Mouse (Mus musculus) neural tube, embryonic 14.5 days (tissue): ENCODE results near the gene Tbc1d14. TPM values are rescaled to one million over a fixed set of nuclear protein-coding genes. Genes with fewer than 3 reads are reported as not detected.

Experiments
- ATAC-seq: fragments of 200-750 bp; cut with Nextera tagmentation; 2 replicates; pipeline ENCODE4 v1.8.0; 2017; ENCODE audit warnings: low read depth, mild to moderate bottlenecking, moderate TSS enrichment, moderate library complexity
- H3K27ac ChIP-seq: fragments of 300-500 bp; sonication (generic); 2 replicates; pipeline ENCODE4 v1.5.1; 2014; ENCODE audit warnings: low read depth, mild to moderate bottlenecking, control low read depth, low read length, moderate library complexity, mixed read lengths
- H3K27me3 ChIP-seq: fragments of 300-500 bp; sonication (generic); 2 replicates; pipeline ENCODE4 v1.6.1; 2014; ENCODE audit warnings: low read length; ENCODE audit not compliant: control insufficient read depth, insufficient read depth
- H3K36me3 ChIP-seq: fragments of 300-500 bp; sonication (generic); 2 replicates; pipeline ENCODE4 v1.6.1; 2014; ENCODE audit warnings: low read length, mixed read lengths; ENCODE audit not compliant: control insufficient read depth, insufficient read depth
- H3K4me1 ChIP-seq: fragments of 300-500 bp; sonication (generic); 2 replicates; pipeline ENCODE4 v1.6.1; 2014; ENCODE audit warnings: low read length; ENCODE audit not compliant: control insufficient read depth, insufficient read depth
- H3K4me2 ChIP-seq: fragments of 300-500 bp; sonication (generic); 2 replicates; pipeline ENCODE4 v1.6.1; 2014; ENCODE audit warnings: mild to moderate bottlenecking, low read depth, low read length, control low read depth
- H3K4me3 ChIP-seq: fragments of 300-500 bp; sonication (generic); 2 replicates; pipeline ENCODE4 v1.5.1; 2014; ENCODE audit warnings: low read depth, low read length, control low read depth, mixed read lengths
- H3K9ac ChIP-seq: fragments of 300-500 bp; sonication (generic); replicated peaks from 2 replicates; pipeline ENCODE4 v1.6.1; 2014; ENCODE audit warnings: low read depth, mild to moderate bottlenecking, control low read depth, low read length, mixed read lengths
- H3K9me3 ChIP-seq: fragments of 300-500 bp; sonication (generic); 2 replicates; pipeline ENCODE4 v1.6.1; 2016; ENCODE audit warnings: low read length; ENCODE audit not compliant: control insufficient read depth
- WGBS: fragments of 180-500 bp; shearing (Covaris S2); extraction: QIAGEN DNeasy Blood & Tissue Kit; methylation state at CpG from one replicate; pipeline ENCODE4 v1.1.7; 2014; 5-methylcytosine and 5-hydroxymethylcytosine counted together
- polyA plus RNA-seq: library from polyadenylated mRNA; unstranded; fragments of >200 nt; fragmentation: Nextera tagmentation; extraction: Ambion mirVana; gene quantifications from 2 replicates; pipeline ENCODE4 v1.2.1, GENCODE M21; 2014

The Tbc1d14 gene
- polyA plus RNA-seq = 74.0 and 86.3 TPM in 2 replicates

DNA sequence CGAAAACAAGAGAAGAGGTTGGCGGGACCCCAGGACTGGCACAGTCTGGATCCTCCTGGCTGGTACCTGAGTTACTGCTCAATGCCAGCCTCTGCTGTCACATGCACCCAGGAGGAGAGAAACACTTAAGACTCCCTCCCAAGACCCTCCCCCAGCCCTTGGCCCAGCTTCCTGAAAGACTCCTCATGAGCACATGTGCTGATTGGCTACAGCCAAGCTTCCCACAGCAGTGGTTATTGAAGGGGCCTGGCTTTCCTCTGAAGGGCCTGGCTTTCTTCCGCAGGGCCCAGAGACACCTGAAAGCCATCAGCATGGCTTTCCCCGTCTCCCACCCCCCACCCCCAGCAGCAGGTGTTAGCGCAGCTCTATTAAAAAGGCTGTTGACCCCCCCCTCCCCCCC lies at the start of gene Tbc1d14:
Tbc1d14 (minus strand) TSS at position 101 of the 400 bp plus-strand sequence.
- Histone ChIP-seq H3K9ac (no peak within 1 kb of the TSS), H3K4me3 (no peak within 1 kb of the TSS), H3K36me3 (no peaks in the 10 kb centered on the region), H3K9me3 (no peaks in the 10 kb centered on the region), H3K27ac (no peak within 1 kb of the TSS), H3K4me1 (no peaks in the 10 kb centered on the region), H3K4me2 (no peak within 1 kb of the TSS), H3K27me3 (no peaks in the 10 kb centered on the region)
- no peak for ATAC-seq
- WGBS = 85% methylated on average over 5 of the region's 5 CpGs

DNA sequence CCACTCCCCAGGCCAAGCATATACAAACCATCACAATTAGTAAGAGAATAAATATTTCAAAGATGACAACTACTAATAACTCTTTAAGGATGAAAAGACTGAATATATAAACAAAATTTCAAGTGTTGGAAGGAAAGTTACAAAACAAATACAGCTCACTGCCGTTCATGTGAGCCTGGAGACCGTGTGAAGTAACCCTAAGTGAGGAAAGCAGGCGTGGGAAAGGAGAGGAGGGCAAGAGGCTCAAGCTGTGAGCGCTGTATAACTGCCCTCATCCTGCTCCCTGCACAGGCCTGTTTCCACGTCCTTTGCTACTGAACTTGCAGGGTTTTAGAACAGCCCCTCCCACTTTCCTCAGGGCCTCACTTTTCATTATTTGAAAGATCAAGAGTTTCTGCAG lies 32.5 kb upstream of the Tbc1d14 start:
- Histone ChIP-seq H3K4me1 (no peaks in the 10 kb centered on the region), H3K9me3 (no peaks in the 10 kb centered on the region), H3K9ac (no peak overlapping the region), H3K4me3 (no peak overlapping the region), H3K27ac (no peak overlapping the region), H3K36me3 (no peaks in the 10 kb centered on the region; the same call in 1 of the 2 replicates), H3K27me3 (no peaks in the 10 kb centered on the region), H3K4me2 (no peak overlapping the region)
- WGBS = 82% methylated on average over 5 of the region's 5 CpGs
- ATAC-seq = no peak

DNA sequence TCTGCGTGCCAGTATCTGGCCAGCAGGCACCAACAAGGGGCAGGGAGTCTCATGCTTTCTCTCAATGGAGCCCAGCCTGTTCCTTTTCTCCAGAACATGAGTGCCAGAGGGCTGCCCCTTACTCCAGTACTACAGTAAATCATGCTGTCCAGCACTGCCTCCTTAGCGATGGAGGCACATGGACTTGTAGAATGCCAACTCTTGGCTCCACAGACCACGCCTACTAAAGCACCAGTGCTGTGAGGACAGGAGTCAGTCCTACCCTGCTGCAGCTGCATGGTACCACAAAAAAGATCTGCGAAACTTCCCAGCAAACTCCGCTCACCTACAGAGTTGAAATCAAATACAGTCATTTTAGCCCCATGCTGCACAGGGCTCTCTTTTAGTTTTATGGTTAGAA lies 30.6 kb upstream of the Tbc1d14 start:
- 88% methylated on average over 5 of the region's 5 CpGs for WGBS
- no peak overlapping the region for H3K9ac ChIP-seq
- no peaks in the 10 kb centered on the region for H3K9me3 ChIP-seq
- no peaks in the 10 kb centered on the region for H3K27me3 ChIP-seq
- H3K4me1 ChIP-seq = no peaks in the 10 kb centered on the region
- no peak overlapping the region for H3K4me3 ChIP-seq
- H3K36me3 ChIP-seq = no peaks in the 10 kb centered on the region
- no peak for ATAC-seq
- no peak overlapping the region for H3K27ac ChIP-seq
- H3K4me2 ChIP-seq = no peak overlapping the region

DNA sequence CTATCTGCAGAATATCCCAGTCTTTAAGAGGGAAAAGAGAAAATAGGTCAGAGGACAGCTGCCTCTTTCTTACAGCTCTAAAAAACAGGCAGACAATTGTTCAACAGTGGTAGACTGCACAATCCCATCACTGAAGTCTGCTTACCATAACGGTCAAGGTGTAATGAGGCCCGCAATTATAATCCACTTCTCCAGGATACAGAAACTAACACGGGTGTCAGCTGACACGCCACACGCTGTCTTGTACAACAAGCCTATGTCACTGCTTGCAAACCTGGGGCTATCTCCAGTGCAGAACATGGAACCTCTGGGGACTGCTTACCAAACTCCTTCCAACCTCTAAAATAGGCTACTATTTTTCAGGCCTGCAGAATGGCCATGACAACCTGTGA lies 28.0 kb upstream of the Tbc1d14 start:
- H3K27me3 ChIP-seq = no peaks in the 10 kb centered on the region
- H3K36me3 ChIP-seq = peaks cover 19% of the 10 kb centered on the region
- no peak overlapping the region for H3K4me2 ChIP-seq
- WGBS = 77% methylated on average over 5 of the region's 5 CpGs
- H3K9ac ChIP-seq = no peak overlapping the region
- ATAC-seq = no peak
- no peak overlapping the region for H3K4me3 ChIP-seq
- no peak overlapping the region for H3K27ac ChIP-seq
- no peaks in the 10 kb centered on the region for H3K9me3 ChIP-seq
- no peaks in the 10 kb centered on the region for H3K4me1 ChIP-seq

DNA sequence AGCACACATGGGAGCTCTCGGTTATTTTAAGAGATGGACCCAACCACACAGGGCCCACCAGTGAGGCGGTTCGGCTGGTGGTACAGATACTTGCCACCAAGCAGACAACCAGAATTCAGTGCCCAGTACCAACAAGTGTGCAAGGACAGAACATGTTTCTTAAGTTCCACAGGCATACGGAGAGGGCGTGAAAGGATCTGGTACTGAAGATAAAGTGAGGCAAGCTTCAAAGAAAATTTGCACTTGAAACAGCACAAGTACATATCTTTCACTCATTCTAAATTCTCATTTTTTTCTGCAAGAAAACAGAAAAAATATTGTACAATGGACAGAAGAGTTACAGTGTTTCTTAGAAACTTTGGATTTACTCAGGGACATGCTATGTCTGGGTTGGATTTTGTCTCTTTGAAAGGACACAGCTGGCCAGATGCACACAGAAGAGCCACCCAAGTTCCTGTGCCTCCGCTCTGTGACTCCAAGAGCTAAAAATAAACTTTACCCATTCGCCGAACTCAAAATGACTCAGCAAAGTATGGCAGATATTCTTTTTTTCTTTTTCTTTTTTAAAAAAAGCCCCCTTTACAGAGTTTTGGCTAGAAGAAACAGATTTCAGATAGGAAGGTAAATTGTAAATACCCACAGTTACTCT lies 27.5 kb upstream of the Tbc1d14 start:
- H3K4me2 ChIP-seq = no peak overlapping the region
- no peaks in the 10 kb centered on the region for H3K4me1 ChIP-seq
- no peaks in the 10 kb centered on the region for H3K9me3 ChIP-seq
- H3K27me3 ChIP-seq = no peaks in the 10 kb centered on the region
- peaks cover 23% of the 10 kb centered on the region for H3K36me3 ChIP-seq
- WGBS = 88% methylated on average over 8 of the region's 8 CpGs
- no peak overlapping the region for H3K9ac ChIP-seq
- H3K4me3 ChIP-seq = no peak overlapping the region
- no peak overlapping the region for H3K27ac ChIP-seq
- no peak for ATAC-seq

DNA sequence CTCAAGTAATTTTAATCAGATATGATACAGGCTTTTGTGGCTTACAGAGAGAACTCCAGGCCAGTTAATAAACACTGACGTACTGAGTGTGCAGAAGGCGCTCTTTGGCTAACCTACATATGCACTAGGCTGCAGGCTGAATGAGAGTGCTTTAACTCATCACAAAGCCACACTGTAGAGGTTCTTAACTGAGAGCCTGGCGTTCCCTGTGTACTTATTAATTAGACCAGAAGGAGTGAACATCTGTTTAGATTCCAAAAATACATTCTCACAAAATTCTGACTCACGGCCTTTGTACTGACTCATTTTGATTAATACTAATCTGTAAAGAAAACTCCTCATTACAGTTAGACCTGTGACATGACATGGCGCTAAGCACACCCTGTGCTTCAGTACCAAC lies 25.8 kb upstream of the Tbc1d14 start:
- no peak for ATAC-seq
- peaks cover 30% of the 10 kb centered on the region for H3K36me3 ChIP-seq
- 87% methylated on average over 5 of the region's 5 CpGs for WGBS

DNA sequence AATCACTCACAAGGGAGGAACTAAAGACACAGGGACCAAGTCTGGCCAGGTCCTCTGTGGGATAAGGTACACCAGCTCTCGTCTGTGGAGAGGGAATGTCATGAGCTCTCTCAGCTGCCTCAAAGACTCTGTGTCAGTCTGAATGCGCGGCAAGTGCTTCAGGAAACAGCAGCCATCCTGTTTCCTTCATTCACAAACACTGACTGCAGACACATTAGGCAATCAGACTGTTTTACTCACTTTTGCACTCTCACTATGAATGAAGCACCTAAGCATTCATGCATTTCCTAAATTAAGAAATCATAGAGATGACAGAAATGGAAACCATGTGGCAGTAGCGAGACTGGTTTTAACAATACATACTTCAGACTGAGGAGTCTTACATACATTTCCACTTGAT lies 25.3 kb upstream of the Tbc1d14 start:
- WGBS = 76% methylated on average over 4 of the region's 4 CpGs
- H3K9ac ChIP-seq = no peak overlapping the region
- peaks cover 34% of the 10 kb centered on the region for H3K36me3 ChIP-seq
- no peaks in the 10 kb centered on the region for H3K9me3 ChIP-seq
- no peak overlapping the region for H3K4me2 ChIP-seq
- no peaks in the 10 kb centered on the region for H3K4me1 ChIP-seq
- H3K27ac ChIP-seq = no peak overlapping the region
- H3K4me3 ChIP-seq = no peak overlapping the region
- H3K27me3 ChIP-seq = no peaks in the 10 kb centered on the region
- ATAC-seq = no peak

More for the DNA sequence above, 25.8 kb upstream of the Tbc1d14 start:
- H3K4me1 ChIP-seq = no peaks in the 10 kb centered on the region
- no peak overlapping the region for H3K27ac ChIP-seq
- H3K9ac ChIP-seq = no peak overlapping the region
- H3K4me2 ChIP-seq = no peak overlapping the region
- H3K9me3 ChIP-seq = no peaks in the 10 kb centered on the region
- H3K27me3 ChIP-seq = no peaks in the 10 kb centered on the region
- no peak overlapping the region for H3K4me3 ChIP-seq

DNA sequence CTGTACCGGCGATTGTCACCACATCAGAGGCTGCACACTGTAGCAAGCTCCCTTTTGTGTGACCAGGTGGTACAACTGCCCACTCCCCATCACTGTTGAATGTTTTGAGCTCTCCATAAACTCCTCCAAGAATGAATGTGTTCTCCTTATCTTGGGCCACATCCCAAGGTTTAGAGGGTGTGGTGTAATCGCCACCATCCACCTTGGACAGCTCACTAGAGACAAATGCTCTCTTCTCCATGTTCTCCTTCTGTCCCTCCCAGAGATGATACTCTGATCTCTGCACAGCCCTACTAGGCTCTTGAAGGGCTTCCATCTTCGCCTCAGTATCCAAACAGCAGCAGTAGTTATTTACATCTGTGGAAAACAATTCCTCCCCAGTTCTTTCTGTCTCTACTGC lies 21.0 kb upstream of the Tbc1d14 start:
- no peak for ATAC-seq
- Histone ChIP-seq H3K4me2 (no peak overlapping the region), H3K9ac (no peak overlapping the region), H3K9me3 (no peaks in the 10 kb centered on the region), H3K27me3 (no peaks in the 10 kb centered on the region), H3K4me1 (no peaks in the 10 kb centered on the region), H3K36me3 (peaks cover 38% of the 10 kb centered on the region), H3K4me3 (no peak overlapping the region), H3K27ac (no peak overlapping the region)
- 76% methylated on average over 4 of the region's 4 CpGs for WGBS

DNA sequence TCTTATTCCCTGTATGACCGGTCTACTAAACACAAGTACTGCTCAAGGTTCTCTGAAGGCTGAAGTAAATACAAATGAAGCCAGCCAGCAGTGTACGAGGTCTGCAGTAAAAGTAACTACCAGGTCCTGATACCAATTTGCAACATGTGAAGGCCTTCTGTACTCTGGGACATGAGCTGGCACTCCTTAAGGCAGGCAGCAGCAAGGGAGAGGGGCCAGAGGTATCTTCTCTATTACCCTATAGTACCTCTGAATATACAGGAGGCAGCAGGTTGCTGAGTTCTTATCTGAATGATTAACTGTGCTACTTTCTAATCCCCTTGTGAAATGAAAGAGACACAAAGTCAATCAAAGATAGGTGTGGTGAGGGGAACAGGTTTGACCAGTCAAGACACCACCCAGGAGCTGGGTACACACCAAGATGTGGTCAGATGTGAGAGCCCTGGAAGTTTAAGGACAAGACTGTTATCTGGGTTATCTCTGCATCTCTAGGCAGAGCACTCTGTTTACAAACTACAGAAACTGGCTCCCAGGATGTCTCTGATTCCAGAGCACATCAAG lies 15.9 kb upstream of the Tbc1d14 start:
- WGBS = 95% methylated on average over 2 of the region's 2 CpGs
- Histone ChIP-seq H3K9me3 (no peaks in the 10 kb centered on the region), H3K27me3 (no peaks in the 10 kb centered on the region), H3K9ac (no peak overlapping the region), H3K4me3 (no peak overlapping the region), H3K27ac (no peak overlapping the region), H3K36me3 (peaks cover 33% of the 10 kb centered on the region), H3K4me2 (no peak overlapping the region), H3K4me1 (no peaks in the 10 kb centered on the region)
- no peak for ATAC-seq
